Mouse (Mus musculus) lung, adult 2 months (tissue): ENCODE results near the gene Hnrnpul1.

Experiments used
- CTCF ChIP-seq: fragments of 200-500 bp; IDR thresholded peaks from 2 replicates; pipeline ENCODE4 v1.5.1; 2011; ENCODE audit warnings: mild to moderate bottlenecking, low read length, control low read depth; ENCODE audit not compliant: insufficient read depth
- POLR2A ChIP-seq: fragments of 200-500 bp; IDR thresholded peaks from 2 replicates; pipeline ENCODE4 v1.6.1; 2011; ENCODE audit warnings: low read depth, mild to moderate bottlenecking, control low read depth, low read length, borderline replicate concordance; ENCODE audit errors: extremely low read depth

GRCm38 (mm10) chr7:25782744-25783143 lies 28.2 kb upstream of the Hnrnpul1 start:
- TF ChIP-seq CTCF = no peak
- no peak for TF ChIP-seq POLR2A
